Mouse (Mus musculus): Measurements from ENCODE around the gene Kidins220. TPM values are rescaled to one million over a fixed set of nuclear protein-coding genes. Genes with fewer than 3 reads are reported as not detected.

Kidins220 gene
- polyA plus RNA-seq, 1 experiment from 2014 or later: 32.7 TPM

DNA sequence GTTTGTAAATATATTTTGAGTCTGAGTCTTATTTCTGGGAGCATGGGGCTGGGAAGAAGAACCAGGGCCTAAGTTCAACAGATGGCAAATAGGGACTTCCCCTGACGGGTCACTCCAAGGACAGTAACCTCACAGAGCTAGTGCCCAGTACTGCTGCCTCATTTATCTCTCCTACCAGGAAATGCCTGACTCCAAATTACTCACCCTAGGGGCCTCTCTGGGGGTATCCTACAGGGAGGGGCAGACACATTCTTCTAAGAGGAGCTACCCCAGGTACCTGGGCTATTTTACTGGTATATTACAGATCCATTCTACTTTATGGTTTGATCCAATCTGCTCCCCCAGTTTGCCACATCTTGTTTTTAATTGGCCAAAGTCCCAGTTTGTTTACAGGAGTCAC is 114.7 kb downstream of the Kidins220 start:
- ATAC-seq (ENCODE audit: insufficient read depth, low FRiP score): no peak
- Histone ChIP-seq H3K9ac (ENCODE audit: low read length) (no peak overlapping the region), H3K27ac (ENCODE audit: low read length) (no peak overlapping the region), H3K4me3 (replicated peaks; ENCODE audit: low read length) (no peak overlapping the region), H3K4me1 (ENCODE audit: control insufficient read depth, insufficient read depth, low read length) (peaks cover 12% of the 10 kb centered on the region), H3K36me3 (ENCODE audit: control insufficient read depth, insufficient read depth, low read length) (no peaks in the 10 kb centered on the region), H3K27me3 (ENCODE audit: control insufficient read depth, insufficient read depth, low read length) (no peaks in the 10 kb centered on the region), H3K9me3 (replicated peaks; ENCODE audit: control insufficient read depth, low read length) (peaks cover 3% of the 10 kb centered on the region; the same call in 1 of the 2 replicates), H3K4me2 (ENCODE audit: low read depth, low read length) (no peak overlapping the region)
- WGBS: 67% methylated on average over 1 of the region's 1 CpGs

DNA sequence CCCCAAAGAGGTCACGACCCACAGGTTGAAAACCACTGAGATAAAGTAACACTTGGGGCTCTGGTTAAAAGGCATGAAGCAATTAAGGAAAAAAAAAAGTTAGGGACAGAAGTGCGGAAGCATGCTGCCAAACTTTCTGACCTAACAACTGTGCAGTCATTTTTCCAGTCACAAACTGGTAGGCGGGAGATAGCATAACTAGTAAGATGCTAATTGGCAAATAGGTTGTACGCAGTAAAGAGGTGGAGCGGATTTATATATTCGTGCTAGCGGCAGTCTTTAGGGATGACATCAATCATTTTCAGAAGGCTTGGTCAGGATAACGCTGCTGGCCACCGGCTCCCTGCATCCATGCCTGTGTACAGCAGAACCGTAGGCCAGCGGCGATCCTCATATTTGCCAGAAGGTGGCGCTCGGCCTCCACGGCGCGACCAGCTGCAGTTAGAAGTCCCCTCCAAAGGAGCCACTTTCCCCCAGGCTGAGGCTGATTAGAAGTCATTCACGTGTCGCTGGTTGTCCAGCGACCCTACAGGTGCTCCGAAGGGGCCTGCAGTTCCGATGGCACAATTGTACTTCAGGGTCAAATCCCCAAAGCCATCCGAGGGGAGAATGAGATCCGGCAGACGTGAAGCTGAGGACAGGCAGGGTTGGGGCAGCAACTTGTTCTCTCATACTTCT is 117.4 kb downstream of the Kidins220 start:
- Histone ChIP-seq H3K4me2 (ENCODE audit: low read depth, low read length) (peak overlapping the region; percentile 80), H3K4me1 (ENCODE audit: control insufficient read depth, insufficient read depth, low read length) (peaks cover 14% of the 10 kb centered on the region), H3K4me3 (replicated peaks; ENCODE audit: low read length) (peak overlapping the region; percentile 46), H3K27me3 (ENCODE audit: control insufficient read depth, insufficient read depth, low read length) (no peaks in the 10 kb centered on the region), H3K27ac (ENCODE audit: low read length) (peak overlapping the region; percentile 80; the same call in 1 of the 2 replicates), H3K36me3 (ENCODE audit: control insufficient read depth, insufficient read depth, low read length) (no peaks in the 10 kb centered on the region), H3K9me3 (replicated peaks; ENCODE audit: control insufficient read depth, low read length) (no peaks in the 10 kb centered on the region), H3K9ac (ENCODE audit: low read length) (peak overlapping the region; percentile 68)
- peak; percentile 8 for ATAC-seq (ENCODE audit: insufficient read depth, low FRiP score)
- WGBS: 7% methylated on average over 25 of the region's 25 CpGs

DNA sequence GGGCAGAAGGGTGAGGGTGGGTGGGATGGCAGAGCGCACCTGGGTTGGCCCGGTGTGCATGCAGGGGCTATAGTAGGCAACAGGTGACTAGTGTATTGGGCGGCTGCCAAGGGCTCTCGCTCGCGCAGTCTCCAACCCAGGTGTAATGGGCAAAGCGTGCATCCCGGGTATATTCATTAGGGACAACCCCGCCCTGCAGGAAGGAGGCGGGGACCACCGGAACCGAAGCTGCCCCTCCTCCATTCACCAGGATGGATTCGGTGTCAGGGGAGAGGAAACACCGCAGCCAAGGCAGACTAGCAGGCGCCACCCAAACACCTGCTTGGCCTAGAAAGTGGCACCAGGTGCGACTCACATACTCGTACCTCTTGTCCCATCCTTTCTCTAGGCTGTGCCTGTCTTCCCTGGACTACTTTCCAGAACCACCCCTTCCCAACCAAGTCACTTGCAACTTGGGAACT is 118.1 kb downstream of the Kidins220 start:
- WGBS: 5% methylated on average over 17 of the region's 17 CpGs
- H3K4me1 ChIP-seq (ENCODE audit: control insufficient read depth, insufficient read depth, low read length): peaks cover 18% of the 10 kb centered on the region
- H3K27ac ChIP-seq (ENCODE audit: low read length): peak overlapping the region; percentile 80
- H3K4me2 ChIP-seq (ENCODE audit: low read depth, low read length): peak overlapping the region; percentile 80
- no peaks in the 10 kb centered on the region for H3K9me3 ChIP-seq (replicated peaks; ENCODE audit: control insufficient read depth, low read length)
- H3K9ac ChIP-seq (ENCODE audit: low read length): peak overlapping the region; percentile 68
- peak; percentile 27; the same call in 1 of the 2 replicates for ATAC-seq (ENCODE audit: insufficient read depth, low FRiP score)
- H3K36me3 ChIP-seq (ENCODE audit: control insufficient read depth, insufficient read depth, low read length): no peaks in the 10 kb centered on the region
- H3K4me3 ChIP-seq (replicated peaks; ENCODE audit: low read length): peak overlapping the region; percentile 46
- no peaks in the 10 kb centered on the region for H3K27me3 ChIP-seq (ENCODE audit: control insufficient read depth, insufficient read depth, low read length)

DNA sequence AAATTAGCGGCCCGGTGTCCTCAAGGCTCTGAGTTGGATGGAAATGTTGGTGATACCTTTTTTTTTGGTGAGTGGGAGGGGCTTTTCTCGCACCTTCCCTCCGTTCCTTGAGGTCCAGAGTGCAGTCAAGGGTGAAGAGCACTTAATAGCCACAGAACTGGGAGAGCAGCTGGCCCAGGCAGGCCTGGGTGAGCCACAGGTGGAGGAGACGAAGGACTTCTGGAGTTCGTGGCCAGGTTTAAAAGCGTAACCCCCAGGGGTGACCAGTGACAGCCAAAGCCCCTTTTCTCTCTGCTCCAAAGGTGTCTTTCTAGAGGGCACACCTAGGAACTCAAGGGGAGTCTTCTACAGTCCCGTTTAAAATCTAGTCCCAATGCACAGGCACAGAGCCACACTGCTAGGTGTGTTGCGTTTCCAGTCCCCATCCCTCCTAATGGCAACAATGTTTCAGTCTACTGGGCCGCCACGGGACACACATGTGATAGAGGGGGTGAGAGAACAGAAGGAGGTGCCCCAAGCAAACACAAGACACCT is 118.6 kb downstream of the Kidins220 start:
- Histone ChIP-seq H3K36me3 (ENCODE audit: control insufficient read depth, insufficient read depth, low read length) (no peaks in the 10 kb centered on the region), H3K4me1 (ENCODE audit: control insufficient read depth, insufficient read depth, low read length) (peaks cover 24% of the 10 kb centered on the region), H3K4me2 (ENCODE audit: low read depth, low read length) (peak overlapping the region; percentile 80), H3K27me3 (ENCODE audit: control insufficient read depth, insufficient read depth, low read length) (no peaks in the 10 kb centered on the region), H3K9me3 (replicated peaks; ENCODE audit: control insufficient read depth, low read length) (no peaks in the 10 kb centered on the region), H3K9ac (ENCODE audit: low read length) (peak overlapping the region; percentile 68), H3K4me3 (replicated peaks; ENCODE audit: low read length) (peak overlapping the region; percentile 46), H3K27ac (ENCODE audit: low read length) (peak overlapping the region; percentile 80)
- ATAC-seq (ENCODE audit: insufficient read depth, low FRiP score): no peak
- 24% methylated on average over 11 of the region's 11 CpGs for WGBS

DNA sequence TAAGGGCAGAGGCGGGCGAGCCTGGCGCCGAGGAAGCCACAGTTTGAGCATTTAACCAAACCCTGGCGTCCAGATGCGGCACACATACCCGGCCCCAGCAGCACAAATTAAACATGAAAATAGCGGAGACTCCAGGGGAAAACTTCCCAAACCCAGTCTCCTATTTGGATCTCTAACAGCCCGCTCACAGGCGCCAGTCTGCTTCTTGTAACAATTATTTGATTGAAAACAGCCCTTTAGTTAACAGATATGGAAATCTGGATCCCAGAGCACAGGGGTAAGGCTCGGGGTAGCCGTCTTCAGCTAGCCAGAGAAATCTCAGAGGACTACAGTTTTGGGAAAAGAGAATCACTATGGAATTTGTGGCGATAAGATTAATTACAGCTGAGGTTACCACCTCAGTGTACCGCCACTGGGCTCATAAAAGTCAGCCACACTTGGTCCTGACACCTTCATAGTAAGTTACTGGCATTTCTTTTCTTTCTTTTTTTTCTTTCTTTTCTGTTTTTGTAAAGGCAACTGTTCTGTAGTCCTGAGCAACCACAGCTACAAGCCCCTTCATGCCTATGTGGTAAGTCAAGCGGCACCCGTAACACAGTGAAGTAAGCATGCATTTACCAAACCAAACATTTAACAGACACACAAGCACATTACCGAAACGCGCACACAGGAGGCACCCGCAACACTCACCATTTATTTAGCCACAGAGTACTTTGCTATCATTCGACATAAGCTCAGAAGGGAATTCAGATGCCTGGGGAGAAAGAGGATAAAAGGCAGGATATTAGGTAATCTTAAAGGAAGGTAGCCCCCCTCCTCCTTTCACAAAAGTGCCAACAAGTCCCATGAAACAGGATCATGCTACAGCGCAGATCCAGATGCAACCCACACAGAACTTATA is 120.1 kb downstream of the Kidins220 start:
- Histone ChIP-seq H3K4me3 (replicated peaks; ENCODE audit: low read length) (peak overlapping the region; percentile 84), H3K4me2 (ENCODE audit: low read depth, low read length) (peak overlapping the region; percentile 66), H3K9me3 (replicated peaks; ENCODE audit: control insufficient read depth, low read length) (no peaks in the 10 kb centered on the region), H3K9ac (ENCODE audit: low read length) (peak overlapping the region; percentile 88), H3K4me1 (ENCODE audit: control insufficient read depth, insufficient read depth, low read length) (peaks cover 30% of the 10 kb centered on the region), H3K27me3 (ENCODE audit: control insufficient read depth, insufficient read depth, low read length) (no peaks in the 10 kb centered on the region), H3K36me3 (ENCODE audit: control insufficient read depth, insufficient read depth, low read length) (no peaks in the 10 kb centered on the region), H3K27ac (ENCODE audit: low read length) (peak overlapping the region; percentile 74)
- ATAC-seq (ENCODE audit: insufficient read depth, low FRiP score): no peak
- WGBS: 1% methylated on average over 22 of the region's 22 CpGs

DNA sequence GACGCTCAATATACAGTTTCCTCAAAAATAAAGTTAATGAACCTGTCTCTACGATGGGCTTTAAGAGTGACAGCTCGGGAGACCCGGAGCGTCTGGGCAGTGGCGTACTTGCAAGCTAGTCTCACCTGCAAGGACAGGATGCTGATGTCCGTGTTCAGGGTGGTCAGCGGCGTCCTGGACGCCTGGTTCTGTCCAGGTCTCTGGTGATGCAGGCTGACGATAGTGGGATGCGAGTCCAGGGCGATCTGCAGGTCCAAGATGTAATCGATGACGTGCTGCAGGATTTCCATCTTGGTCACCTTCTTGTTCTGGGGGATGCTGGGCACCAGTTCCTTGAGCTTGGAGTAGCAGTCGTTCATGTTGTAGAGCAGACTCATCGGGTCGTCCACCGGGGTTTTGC is 120.8 kb downstream of the Kidins220 start:
- Histone ChIP-seq H3K27ac (ENCODE audit: low read length) (peak overlapping the region; percentile 74), H3K4me3 (replicated peaks; ENCODE audit: low read length) (peak overlapping the region; percentile 84), H3K4me2 (ENCODE audit: low read depth, low read length) (peak overlapping the region; percentile 66), H3K4me1 (ENCODE audit: control insufficient read depth, insufficient read depth, low read length) (peaks cover 34% of the 10 kb centered on the region), H3K36me3 (ENCODE audit: control insufficient read depth, insufficient read depth, low read length) (no peaks in the 10 kb centered on the region), H3K27me3 (ENCODE audit: control insufficient read depth, insufficient read depth, low read length) (no peaks in the 10 kb centered on the region), H3K9ac (ENCODE audit: low read length) (peak overlapping the region; percentile 88), H3K9me3 (replicated peaks; ENCODE audit: control insufficient read depth, low read length) (no peaks in the 10 kb centered on the region)
- WGBS: under 1% methylated on average over 19 of the region's 19 CpGs
- no peak for ATAC-seq (ENCODE audit: insufficient read depth, low FRiP score)

DNA sequence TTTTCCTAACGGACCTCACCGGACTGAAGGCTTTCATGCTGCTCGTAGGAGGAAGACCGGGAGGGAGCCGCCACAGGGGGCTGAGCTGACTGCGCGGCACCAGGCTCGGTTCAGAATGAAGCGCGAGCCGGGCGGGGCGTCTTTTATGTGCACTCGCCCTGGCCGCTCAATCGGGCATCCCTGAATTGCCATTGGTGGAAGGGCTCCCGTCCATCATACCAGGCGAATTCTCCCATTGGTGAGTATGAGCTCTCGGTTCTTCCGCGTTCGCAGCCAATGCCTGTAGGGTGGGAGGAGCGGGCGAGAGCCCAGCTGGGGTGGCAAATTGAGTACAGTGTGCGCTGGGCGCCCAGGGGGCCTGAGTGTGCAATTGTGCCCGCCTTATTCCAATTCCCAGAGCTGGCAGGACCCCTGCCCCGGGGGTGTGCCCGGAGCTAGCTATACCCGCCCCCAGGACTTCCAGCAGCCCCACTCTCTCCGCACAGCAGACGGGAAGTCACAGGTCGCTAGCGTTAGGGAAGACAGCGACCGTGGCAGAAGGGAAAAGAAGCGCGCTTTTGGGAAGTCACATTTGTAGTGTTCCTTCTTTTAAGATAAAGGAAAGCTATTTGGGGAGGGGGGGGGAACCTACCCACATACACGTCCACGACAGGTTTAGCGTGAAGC is 121.4 kb downstream of the Kidins220 start:
- H3K27me3 ChIP-seq (ENCODE audit: control insufficient read depth, insufficient read depth, low read length): no peaks in the 10 kb centered on the region
- WGBS: under 1% methylated on average over 41 of the region's 41 CpGs
- H3K27ac ChIP-seq (ENCODE audit: low read length): peak overlapping the region; percentile 99
- H3K9ac ChIP-seq (ENCODE audit: low read length): peak overlapping the region; percentile 88
- H3K4me1 ChIP-seq (ENCODE audit: control insufficient read depth, insufficient read depth, low read length): peaks cover 36% of the 10 kb centered on the region
- H3K36me3 ChIP-seq (ENCODE audit: control insufficient read depth, insufficient read depth, low read length): no peaks in the 10 kb centered on the region
- ATAC-seq (ENCODE audit: insufficient read depth, low FRiP score): peak; percentile 87
- H3K4me3 ChIP-seq (replicated peaks; ENCODE audit: low read length): peak overlapping the region; percentile 84
- no peaks in the 10 kb centered on the region for H3K9me3 ChIP-seq (replicated peaks; ENCODE audit: control insufficient read depth, low read length)
- peak overlapping the region; percentile 87 for H3K4me2 ChIP-seq (ENCODE audit: low read depth, low read length)

DNA sequence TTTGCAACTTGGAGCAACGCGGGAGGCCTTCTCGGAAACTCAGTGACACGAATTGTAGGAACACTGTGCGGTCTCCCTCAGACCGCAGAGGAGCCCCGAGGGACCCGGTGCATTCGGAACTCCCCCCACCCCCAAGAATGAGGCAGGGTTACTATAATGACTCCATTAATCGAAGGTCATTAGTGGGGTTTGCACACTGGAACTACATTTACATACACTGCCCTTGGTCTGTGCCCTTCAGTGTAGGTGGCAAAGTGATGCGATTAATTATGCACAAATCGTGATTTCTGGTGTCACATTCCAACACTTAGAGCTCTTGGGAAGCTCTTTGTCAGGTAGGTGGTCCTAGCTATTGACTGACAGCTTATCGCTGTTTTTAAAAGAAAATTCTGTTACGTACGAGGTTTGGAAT is 121.9 kb downstream of the Kidins220 start:
- ATAC-seq (ENCODE audit: insufficient read depth, low FRiP score): no peak
- Histone ChIP-seq H3K9me3 (replicated peaks; ENCODE audit: control insufficient read depth, low read length) (no peaks in the 10 kb centered on the region), H3K4me1 (ENCODE audit: control insufficient read depth, insufficient read depth, low read length) (peaks cover 41% of the 10 kb centered on the region)

More for the DNA sequence above, 121.9 kb downstream of the Kidins220 start:
- WGBS: 4% methylated on average over 15 of the region's 15 CpGs
- no peaks in the 10 kb centered on the region for H3K36me3 ChIP-seq (ENCODE audit: control insufficient read depth, insufficient read depth, low read length)
- H3K4me2 ChIP-seq (ENCODE audit: low read depth, low read length): peak overlapping the region; percentile 87
- peak overlapping the region; percentile 80 for H3K9ac ChIP-seq (ENCODE audit: low read length)
- peak overlapping the region; percentile 84 for H3K4me3 ChIP-seq (replicated peaks; ENCODE audit: low read length)
- H3K27ac ChIP-seq (ENCODE audit: low read length): peak overlapping the region; percentile 99
- no peaks in the 10 kb centered on the region for H3K27me3 ChIP-seq (ENCODE audit: control insufficient read depth, insufficient read depth, low read length)
